Mouse (Mus musculus) embryo, embryonic 10.5 days (tissue): ENCODE measurements at regions not wholly inside any gene's neighbourhood (a gene's known extent, or its start where the extent isn't known, plus 50 kb on each side); places are given as distances from the start of the nearest gene placed in this dataset.

Source experiments
- DNase-seq: peaks from one replicate; pipeline ENCODE4 v3.0.0-alpha.2; 2015; ENCODE audit warnings: low spot score

DNA sequence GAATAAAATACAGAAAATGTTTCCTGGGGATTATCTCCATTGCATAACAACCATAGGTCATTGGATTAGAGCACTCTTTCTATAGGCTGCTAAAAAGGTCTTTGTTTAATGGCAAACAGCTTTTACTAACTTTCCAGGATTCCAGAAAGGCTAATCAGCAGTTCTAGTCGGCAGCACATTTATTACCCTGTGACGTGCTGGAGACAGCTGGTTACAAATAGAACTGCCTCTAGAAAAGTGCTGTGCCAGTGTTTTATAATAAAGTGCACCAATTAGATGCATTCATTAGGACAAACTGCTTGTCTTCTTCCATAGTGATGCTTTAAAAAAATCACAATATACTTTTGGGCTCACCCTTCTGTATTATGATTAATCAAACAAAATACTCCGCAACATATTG, 466.2 kb downstream of the Pabpc4l start:
- peak; percentile 2 for DNase-seq

DNA sequence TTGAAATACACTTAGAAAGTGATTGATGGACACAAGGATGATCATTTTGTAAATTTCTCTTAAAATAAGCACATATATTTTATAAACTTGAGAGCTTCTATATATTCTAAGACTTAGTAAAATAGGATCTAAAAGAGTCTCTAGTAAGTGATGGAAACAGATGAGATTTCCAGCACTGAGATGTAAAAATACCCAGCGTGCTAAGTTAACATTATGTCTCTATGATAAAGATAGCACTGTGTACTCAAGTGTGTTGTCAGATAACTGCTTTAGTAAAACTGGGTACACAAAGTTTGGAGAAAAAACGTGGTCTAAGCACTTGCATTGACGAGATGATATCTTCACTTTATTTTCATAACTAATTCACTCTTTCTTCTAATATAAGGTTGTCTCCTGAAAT, 479.4 kb downstream of the Pabpc4l start:
- DNase-seq = no peak

DNA sequence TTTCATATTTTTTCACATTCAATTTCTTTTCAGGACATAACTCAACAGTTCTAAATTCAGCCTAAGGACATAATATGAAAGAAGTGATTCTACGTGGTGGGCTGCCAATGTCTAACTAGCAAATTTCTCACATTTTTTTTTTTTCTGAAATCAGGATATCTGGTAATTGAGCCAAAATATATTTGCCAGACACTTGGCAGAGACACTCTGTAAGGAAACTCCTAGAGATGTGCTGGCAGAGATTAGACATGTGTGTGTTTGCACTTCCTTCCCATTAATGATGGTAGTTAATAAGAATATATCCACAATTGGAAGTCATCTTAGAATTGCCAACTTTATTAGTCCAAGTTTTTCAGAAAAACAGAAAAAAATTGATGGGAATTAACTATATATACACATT, 513.6 kb downstream of the Pabpc4l start:
- DNase-seq = no peak

DNA sequence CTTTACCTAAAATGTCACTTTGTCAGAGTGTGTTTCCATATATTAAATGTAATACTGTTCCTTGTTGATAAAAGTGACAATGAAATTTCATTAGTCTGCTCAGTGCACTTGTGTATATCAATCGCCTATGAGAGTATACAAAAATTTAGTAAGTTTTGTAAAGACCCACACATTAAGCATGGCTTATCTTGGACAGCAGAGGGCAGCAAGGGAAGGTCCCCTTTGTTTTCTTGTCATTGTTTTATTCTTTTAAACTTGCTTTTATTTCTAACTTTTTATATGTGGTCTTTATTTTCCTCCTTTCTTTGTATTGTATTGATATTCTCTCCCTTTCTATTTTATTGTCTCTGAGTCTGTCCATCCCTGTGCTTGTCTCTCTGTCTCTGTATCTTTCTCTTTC, 523.7 kb downstream of the Pabpc4l start:
- DNase-seq = no peak
